Mouse (Mus musculus) heart, embryonic 16.5 days (tissue): Measurements from ENCODE around the gene Msx3. TPM values are rescaled to one million over a fixed set of nuclear protein-coding genes. Genes with fewer than 3 reads are reported as not detected.

ENCODE experiments used
- ATAC-seq: fragments of 200-750 bp; cut with Nextera tagmentation; replicated peaks from 2 replicates; pipeline ENCODE4 v1.8.0; 2017; ENCODE audit warnings: moderate number of reproducible peaks; ENCODE audit not compliant: insufficient read depth, low FRiP score; ENCODE audit errors: extremely low read depth
- H3K27ac ChIP-seq: fragments of 300-500 bp; sonication (generic); 2 replicates; pipeline ENCODE4 v1.5.1; 2014; ENCODE audit warnings: mild to moderate bottlenecking, low read length, control low read depth, moderate library complexity
- H3K27me3 ChIP-seq: fragments of 300-500 bp; sonication (generic); 2 replicates; pipeline ENCODE4 v1.6.1; 2014; ENCODE audit warnings: low read length, mixed read lengths; ENCODE audit not compliant: control insufficient read depth, insufficient read depth
- H3K36me3 ChIP-seq: fragments of 300-500 bp; sonication (generic); 2 replicates; pipeline ENCODE4 v1.6.1; 2014; ENCODE audit not compliant: control insufficient read depth, insufficient read depth
- H3K4me1 ChIP-seq: fragments of 300-500 bp; sonication (generic); 2 replicates; pipeline ENCODE4 v1.6.1; 2014; ENCODE audit warnings: low read length, mixed read lengths; ENCODE audit not compliant: control insufficient read depth, insufficient read depth
- H3K4me2 ChIP-seq: fragments of 300-500 bp; sonication (generic); 2 replicates; pipeline ENCODE4 v1.6.1; 2014; ENCODE audit warnings: low read depth, mild to moderate bottlenecking, control low read depth, low read length
- H3K4me3 ChIP-seq: fragments of 300-500 bp; sonication (generic); 2 replicates; pipeline ENCODE4 v1.5.1; 2014; ENCODE audit warnings: mild to moderate bottlenecking, control low read depth, low read length
- H3K9ac ChIP-seq: fragments of 300-500 bp; sonication (generic); 2 replicates; pipeline ENCODE4 v1.6.1; 2014; ENCODE audit warnings: low read length, control low read depth
- H3K9me3 ChIP-seq: fragments of 300-500 bp; sonication (generic); replicated peaks from 2 replicates; pipeline ENCODE4 v1.6.1; 2016; ENCODE audit warnings: low read length; ENCODE audit not compliant: control insufficient read depth
- WGBS: fragments of 180-500 bp; shearing (Covaris S2); extraction: QIAGEN DNeasy Blood & Tissue Kit; methylation state at CpG from one replicate; pipeline ENCODE4 v1.1.7; 2014; 5-methylcytosine and 5-hydroxymethylcytosine counted together
- polyA plus RNA-seq: library from polyadenylated mRNA; unstranded; fragments of >200 nt; fragmentation: Nextera tagmentation; extraction: Ambion mirVana; gene quantifications from 2 replicates; pipeline ENCODE4 v1.2.1, GENCODE M21; 2015

Gene Msx3
- polyA plus RNA-seq, 1 experiment from 2014 or later = not detected

- 21% methylated on average over 20 of the region's 20 CpGs for WGBS
- no peak overlapping the region for H3K4me2 ChIP-seq
- no peaks in the 10 kb centered on the region for H3K36me3 ChIP-seq
- H3K9me3 ChIP-seq = no peaks in the 10 kb centered on the region
- peaks cover 5% of the 10 kb centered on the region; the same call in 1 of the 2 replicates for H3K4me1 ChIP-seq
- peaks cover 49% of the 10 kb centered on the region for H3K27me3 ChIP-seq
- no peak for ATAC-seq
- H3K9ac ChIP-seq = no peak overlapping the region
- H3K4me3 ChIP-seq = no peak overlapping the region
- no peak overlapping the region for H3K27ac ChIP-seq
These were observed 32.7 kb upstream of the Msx3 start for GRCm38 (mm10) chr7:140081408-140082241.

- Histone ChIP-seq H3K27me3 (peaks cover 49% of the 10 kb centered on the region), H3K9me3 (no peaks in the 10 kb centered on the region), H3K4me1 (peaks cover 5% of the 10 kb centered on the region; the same call in 1 of the 2 replicates), H3K27ac (no peak overlapping the region), H3K4me2 (peak overlapping the region; percentile 35), H3K36me3 (no peaks in the 10 kb centered on the region), H3K9ac (no peak overlapping the region), H3K4me3 (peak overlapping the region; percentile 25)
- ATAC-seq = 0 out of 2 replicates have a peak, but pooled peaks have one; percentile 49
- 4% methylated on average over 24 of the region's 24 CpGs for WGBS
These were observed 31.7 kb upstream of the Msx3 start for GRCm38 (mm10) chr7:140080503-140081156.

GRCm38 (mm10) chr7:140078711-140079110 is 29.8 kb upstream of the Msx3 start:
- Histone ChIP-seq H3K27ac (no peak overlapping the region), H3K36me3 (no peaks in the 10 kb centered on the region), H3K4me1 (peaks cover 5% of the 10 kb centered on the region; the same call in 1 of the 2 replicates), H3K9me3 (no peaks in the 10 kb centered on the region), H3K4me3 (no peak overlapping the region), H3K27me3 (peaks cover 45% of the 10 kb centered on the region), H3K4me2 (no peak overlapping the region), H3K9ac (no peak overlapping the region)
- no peak for ATAC-seq
- 7% methylated on average over 5 of the region's 5 CpGs for WGBS

GRCm38 (mm10) chr7:140077698-140078097 is 28.8 kb upstream of the Msx3 start:
- ATAC-seq = no peak
- no peak overlapping the region for H3K9ac ChIP-seq
- H3K4me3 ChIP-seq = no peak overlapping the region
- H3K9me3 ChIP-seq = no peaks in the 10 kb centered on the region
- no peak overlapping the region for H3K4me2 ChIP-seq
- H3K27ac ChIP-seq = no peak overlapping the region
- peaks cover 5% of the 10 kb centered on the region; the same call in 1 of the 2 replicates for H3K4me1 ChIP-seq
- H3K27me3 ChIP-seq = peaks cover 44% of the 10 kb centered on the region
- 73% methylated on average over 6 of the region's 6 CpGs for WGBS
- no peaks in the 10 kb centered on the region for H3K36me3 ChIP-seq

- no peak for ATAC-seq
- H3K4me1 ChIP-seq = no peaks in the 10 kb centered on the region
- peaks cover 28% of the 10 kb centered on the region for H3K27me3 ChIP-seq
- no peaks in the 10 kb centered on the region for H3K9me3 ChIP-seq
- no peaks in the 10 kb centered on the region for H3K36me3 ChIP-seq
- peak overlapping the region; percentile 42 for H3K4me3 ChIP-seq
- WGBS = 31% methylated on average over 35 of the region's 39 CpGs
- H3K9ac ChIP-seq = peak overlapping the region; percentile 67
- no peak overlapping the region for H3K27ac ChIP-seq
- H3K4me2 ChIP-seq = peak overlapping the region; percentile 68
These were observed 21.3 kb upstream of the Msx3 start for GRCm38 (mm10) chr7:140070042-140070711.

- H3K36me3 ChIP-seq = no peaks in the 10 kb centered on the region
- H3K27me3 ChIP-seq = peaks cover 49% of the 10 kb centered on the region
- no peaks in the 10 kb centered on the region for H3K9me3 ChIP-seq
- H3K4me3 ChIP-seq = no peak overlapping the region
- WGBS = 56% methylated on average over 6 of the region's 6 CpGs
- no peak overlapping the region for H3K4me2 ChIP-seq
- H3K27ac ChIP-seq = no peak overlapping the region
- H3K9ac ChIP-seq = no peak overlapping the region
- H3K4me1 ChIP-seq = no peaks in the 10 kb centered on the region
- ATAC-seq = no peak
These were observed 18.5 kb upstream of the Msx3 start for GRCm38 (mm10) chr7:140067397-140067796.

GRCm38 (mm10) chr7:140063092-140063491 is 14.2 kb upstream of the Msx3 start:
- Histone ChIP-seq H3K4me1 (0 out of 2 replicates have a peak, but pooled peaks cover 3% of the 10 kb centered on the region), H3K27me3 (peaks cover 81% of the 10 kb centered on the region), H3K4me3 (no peak overlapping the region), H3K36me3 (no peaks in the 10 kb centered on the region), H3K9ac (no peak overlapping the region), H3K27ac (no peak overlapping the region), H3K9me3 (no peaks in the 10 kb centered on the region), H3K4me2 (no peak overlapping the region)
- 27% methylated on average over 7 of the region's 7 CpGs for WGBS
- no peak for ATAC-seq

- WGBS = 15% methylated on average over 11 of the region's 11 CpGs
- Histone ChIP-seq H3K9me3 (no peaks in the 10 kb centered on the region), H3K4me2 (no peak overlapping the region), H3K27ac (no peak overlapping the region), H3K4me1 (0 out of 2 replicates have a peak, but pooled peaks cover 5% of the 10 kb centered on the region), H3K9ac (no peak overlapping the region), H3K36me3 (no peaks in the 10 kb centered on the region), H3K4me3 (no peak overlapping the region), H3K27me3 (peaks cover 83% of the 10 kb centered on the region)
- no peak for ATAC-seq
These were observed 13.4 kb upstream of the Msx3 start for GRCm38 (mm10) chr7:140062307-140062706.
